Mouse (Mus musculus) MEL (cell line): ENCODE data around the gene Szt2. TPM values are rescaled to one million over a fixed set of nuclear protein-coding genes. Genes with fewer than 3 reads are reported as not detected.

Experiments
- DNase-seq: peaks from one replicate; pipeline ENCODE4 v3.0.0; 2011; ENCODE audit warnings: low read depth, low spot score
- H3K27ac ChIP-seq: 2 replicates; pipeline ENCODE4 v1.5.1; 2012; ENCODE audit warnings: low read depth, mild to moderate bottlenecking, control low read depth, low read length, moderate library complexity; ENCODE audit not compliant: control insufficient read depth
- H3K27me3 ChIP-seq, 2 experiments: fragments of 150-350 bp in 1 of 2; sonication (generic) in 1 of 2; 2 replicates each; pipeline ENCODE4 v1.6.1; 2012; ENCODE audit warnings: low read length in 2 of 2, mild to moderate bottlenecking in 2 of 2, improper control_type of control experiment in 1 of 2, moderate library complexity in 1 of 2; ENCODE audit not compliant: insufficient read depth in 2 of 2, control insufficient read depth in 1 of 2
- H3K36me3 ChIP-seq, 2 experiments: 2 replicates each; pipeline ENCODE4 v1.6.1; 2012 to 2014; ENCODE audit warnings: low read length in 2 of 2, improper control_type of control experiment in 1 of 2, inconsistent platforms in 1 of 2, mild to moderate bottlenecking in 1 of 2; ENCODE audit not compliant: insufficient read depth in 2 of 2, control insufficient read depth in 1 of 2
- H3K4me1 ChIP-seq, 2 experiments: fragments of 150-350 bp in 1 of 2; sonication (generic) in 1 of 2; 2 replicates each; pipeline ENCODE4 v1.6.1; 2012; ENCODE audit warnings: low read length in 2 of 2, improper control_type of control experiment in 1 of 2, mild to moderate bottlenecking in 1 of 2; ENCODE audit not compliant: insufficient read depth in 2 of 2, control insufficient read depth in 1 of 2
- H3K4me3 ChIP-seq, 2 experiments: fragments of 150-350 bp in 1 of 2; sonication (generic) in 1 of 2; 2 replicates each; pipeline ENCODE4 v1.5.1; 2012; ENCODE audit warnings: low read depth in 2 of 2, low read length in 2 of 2, mild to moderate bottlenecking in 2 of 2, moderate library complexity in 2 of 2, control low read depth in 1 of 2, improper control_type of control experiment in 1 of 2; ENCODE audit not compliant: control insufficient read depth in 1 of 2, insufficient read depth in 1 of 2
- H3K79me2 ChIP-seq: 2 replicates; pipeline ENCODE4 v1.6.1; 2012; ENCODE audit warnings: mild to moderate bottlenecking, low read length, moderate library complexity; ENCODE audit not compliant: control insufficient read depth, poor library complexity, insufficient read depth
- H3K9ac ChIP-seq: 2 replicates; pipeline ENCODE4 v1.6.1; 2012; ENCODE audit warnings: low read depth, mild to moderate bottlenecking, control low read depth, low read length, moderate library complexity; ENCODE audit not compliant: control insufficient read depth, poor library complexity, severe bottlenecking
- H3K9me3 ChIP-seq: fragments of 150-350 bp; sonication (generic); replicated peaks from 2 replicates; pipeline ENCODE4 v1.6.1; 2012; ENCODE audit warnings: mild to moderate bottlenecking, low read length, improper control_type of control experiment, moderate library complexity; ENCODE audit not compliant: insufficient read depth
- CHD1 ChIP-seq: IDR thresholded peaks from 2 replicates; pipeline ENCODE4 v1.6.1; 2012; ENCODE audit warnings: low read depth, mild to moderate bottlenecking, inconsistent platforms, low read length, improper control_type of control experiment
- CTCF ChIP-seq, 3 experiments: IDR thresholded peaks in 2 of 3; conservative IDR thresholded peaks in 1 of 3; 2 replicates each; pipeline ENCODE4 v1.5.1; 2011 to 2012; ENCODE audit warnings: low read length in 3 of 3, low read depth in 2 of 3, mild to moderate bottlenecking in 2 of 3, improper control_type of control experiment in 1 of 3, inconsistent platforms in 1 of 3, mixed read lengths in 1 of 3, moderate library complexity in 1 of 3; ENCODE audit not compliant: control insufficient read depth in 1 of 3, insufficient read depth in 1 of 3, poor library complexity in 1 of 3, severe bottlenecking in 1 of 3
- EP300 ChIP-seq, 2 experiments: IDR thresholded peaks; 2 replicates each; pipeline ENCODE4 v1.6.1; 2011; ENCODE audit warnings: improper control_type of control experiment in 2 of 2, low read length in 2 of 2, low read depth in 1 of 2, mild to moderate bottlenecking in 1 of 2
- ETS1 ChIP-seq: IDR thresholded peaks from 2 replicates; pipeline ENCODE4 v1.6.1; 2012; ENCODE audit warnings: low read depth, mild to moderate bottlenecking, inconsistent platforms, low read length, improper control_type of control experiment, moderate library complexity
- GATA1 ChIP-seq: IDR thresholded peaks from 2 replicates; pipeline ENCODE4 v1.6.1; 2011; ENCODE audit warnings: low read depth, low read length, improper control_type of control experiment
- KAT2A ChIP-seq: conservative IDR thresholded peaks from 2 replicates; pipeline ENCODE4 v1.6.1; 2012; ENCODE audit warnings: low read depth, low read length, improper control_type of control experiment, inconsistent platforms
- MAFK ChIP-seq: IDR thresholded peaks from 2 replicates; pipeline ENCODE4 v1.6.1; 2011; ENCODE audit warnings: low read depth, mild to moderate bottlenecking, low read length, improper control_type of control experiment, borderline replicate concordance
- MAZ ChIP-seq: IDR thresholded peaks from 2 replicates; pipeline ENCODE4 v1.6.1; 2012; ENCODE audit warnings: low read depth, mild to moderate bottlenecking, inconsistent platforms, low read length, improper control_type of control experiment
- MEF2A ChIP-seq: IDR thresholded peaks from 2 replicates; pipeline ENCODE4 v1.6.1; 2014; ENCODE audit warnings: low read depth, mild to moderate bottlenecking, inconsistent platforms, low read length, improper control_type of control experiment; ENCODE audit not compliant: poor library complexity, insufficient replicate concordance, severe bottlenecking; ENCODE audit errors: extremely low read depth
- MXI1 ChIP-seq: IDR thresholded peaks from 2 replicates; pipeline ENCODE4 v1.6.1; 2011; ENCODE audit warnings: mild to moderate bottlenecking, low read depth, low read length, improper control_type of control experiment
- MYC ChIP-seq: IDR thresholded peaks from 2 replicates; pipeline ENCODE4 v1.6.1; 2011; ENCODE audit warnings: low read depth, mild to moderate bottlenecking, low read length, improper control_type of control experiment, moderate library complexity
- NELFE ChIP-seq: IDR thresholded peaks from 2 replicates; pipeline ENCODE4 v1.6.1; 2011; ENCODE audit warnings: low read depth, low read length, improper control_type of control experiment
- POLR2AphosphoS2 ChIP-seq: IDR thresholded peaks from 2 replicates; pipeline ENCODE4 v1.6.1; 2011; ENCODE audit warnings: low read length, improper control_type of control experiment
- RAD21 ChIP-seq: IDR thresholded peaks from 2 replicates; pipeline ENCODE4 v1.6.1; 2011; ENCODE audit warnings: mild to moderate bottlenecking, low read depth, low read length, improper control_type of control experiment
- RCOR1 ChIP-seq: IDR thresholded peaks from 2 replicates; pipeline ENCODE4 v1.6.1; 2012; ENCODE audit warnings: low read depth, mild to moderate bottlenecking, inconsistent platforms, low read length, improper control_type of control experiment
- SIN3A ChIP-seq: IDR thresholded peaks from 2 replicates; pipeline ENCODE4 v1.6.1; 2012; ENCODE audit warnings: low read length, improper control_type of control experiment, inconsistent platforms
- SMC3 ChIP-seq: IDR thresholded peaks from 2 replicates; pipeline ENCODE4 v1.6.1; 2011; ENCODE audit warnings: low read depth, low read length, improper control_type of control experiment
- TAL1 ChIP-seq: IDR thresholded peaks from 2 replicates; pipeline ENCODE4 v1.6.1; 2012; ENCODE audit warnings: mild to moderate bottlenecking, inconsistent platforms, low read length, moderate library complexity, mixed read lengths
- UBTF ChIP-seq: IDR thresholded peaks from 2 replicates; pipeline ENCODE4 v1.6.1; 2012; ENCODE audit warnings: low read depth, mild to moderate bottlenecking, inconsistent platforms, low read length, improper control_type of control experiment, moderate library complexity, borderline replicate concordance; ENCODE audit not compliant: insufficient read depth
- ZMIZ1 ChIP-seq: IDR thresholded peaks from 2 replicates; pipeline ENCODE4 v1.6.1; 2012; ENCODE audit warnings: low read depth, mild to moderate bottlenecking, inconsistent platforms, low read length, improper control_type of control experiment, moderate library complexity
- ZNF384 ChIP-seq: IDR thresholded peaks from 2 replicates; pipeline ENCODE4 v1.6.1; 2012; ENCODE audit warnings: low read depth, mild to moderate bottlenecking, inconsistent platforms, low read length, improper control_type of control experiment
- polyA plus RNA-seq, 2 experiments: library from polyadenylated mRNA; stranded (reverse) in 1 of 2; unstranded in 1 of 2; fragments of >175 nt in 1 of 2; fragments of >200 nt in 1 of 2; gene quantifications; 2 replicates each; pipeline versions ENCODE4 v1.2.1 to v1.2.4; 2012; ENCODE audit warnings: low replicate concordance in 2 of 2, low read depth in 1 of 2; ENCODE audit not compliant: insufficient read length in 2 of 2, insufficient read depth in 1 of 2, missing spikeins in 1 of 2
- total RNA-seq: library from RNA; depleted of rRNA; stranded (reverse); fragments of 300-350 nt; gene quantifications from 2 replicates; pipeline ENCODE4 v1.2.3, GENCODE M21; 2012

Gene Szt2
- total and polyA plus RNA-seq, 3 experiments = 5.7 to 24.0 TPM; not detected in 1

DNA sequence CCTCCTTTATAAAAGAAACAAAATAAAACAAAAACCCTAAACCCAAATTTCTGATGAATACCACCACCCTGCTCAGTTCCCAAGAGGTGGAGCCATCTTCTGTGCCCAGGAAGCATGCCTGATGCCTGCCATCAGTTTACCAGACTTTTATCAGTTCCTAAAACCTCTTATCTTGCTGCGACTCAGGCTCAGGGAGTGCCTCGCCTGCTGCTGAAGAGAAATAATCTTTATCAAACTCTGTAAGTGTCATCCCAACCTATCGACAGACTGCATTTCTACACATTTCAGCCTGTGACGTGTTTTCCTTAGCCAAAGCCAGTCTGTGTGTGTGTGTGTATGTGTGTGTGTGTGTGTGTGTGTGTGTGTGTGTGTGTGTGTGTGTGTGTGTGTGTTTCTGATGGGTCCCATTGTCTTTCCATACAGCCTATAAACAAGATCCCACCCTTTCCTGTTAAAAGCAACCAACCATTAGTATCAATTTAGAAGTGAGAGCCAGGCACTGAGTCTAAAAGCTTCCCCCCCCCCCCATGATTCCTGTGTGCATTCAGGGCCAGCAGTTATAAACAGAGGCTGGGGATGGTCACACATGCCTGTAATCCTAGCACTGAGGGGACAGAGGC is 15.6 kb upstream of the Szt2 start (continued):
- TF ChIP-seq ZMIZ1 = no peak
- TF ChIP-seq MXI1 = peak; percentile 45; the same call in 1 of the 2 replicates

DNA sequence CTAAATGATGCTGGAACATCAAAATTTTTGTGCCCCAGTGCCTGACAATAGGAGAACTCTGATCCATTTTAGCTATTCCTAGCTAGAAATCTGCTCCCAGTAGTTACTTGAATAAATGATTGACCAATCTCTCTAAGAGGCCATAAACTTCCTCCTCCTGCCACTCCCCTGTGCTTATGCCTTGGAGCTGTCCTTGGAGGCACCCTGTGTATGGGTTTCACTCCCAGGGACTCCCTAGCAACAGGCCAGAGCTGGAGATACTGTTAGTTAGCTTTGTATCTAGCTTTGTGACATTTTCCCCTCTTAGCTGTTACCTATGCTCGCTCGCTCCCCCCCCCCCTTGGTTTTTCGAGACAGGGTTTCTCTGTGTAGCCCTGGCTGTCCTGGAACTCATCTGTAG is 12.3 kb upstream of the Szt2 start:
- no peaks in the 10 kb centered on the region for H3K9me3 ChIP-seq
- peaks cover 12 to 22% of the 10 kb centered on the region in 2 experiments for H3K4me1 ChIP-seq
- no peaks in the 10 kb centered on the region for H3K79me2 ChIP-seq
- no peak overlapping the region for H3K9ac ChIP-seq
- no peaks in the 10 kb centered on the region for H3K27me3 ChIP-seq
- peaks cover 0 to 19% of the 10 kb centered on the region in 2 experiments; a peak in 3 of 4 replicates for H3K36me3 ChIP-seq
- H3K4me3 ChIP-seq = no peak overlapping the region
- no peak overlapping the region for H3K27ac ChIP-seq
- no peak for TF ChIP-seq CTCF (IDR thresholded peaks at IDR 0.05 in 2 of 3, conservative IDR thresholded peaks at IDR 0.05 in 1 of 3; ENCODE audit: control insufficient read depth in 1 of 3, insufficient read depth in 1 of 3, low read depth in 2 of 3, low read length in 3 of 3, poor library complexity in 1 of 3, severe bottlenecking in 1 of 3)
- no peak for TF ChIP-seq ZNF384
- no peak for TF ChIP-seq ETS1
- no peak for TF ChIP-seq RCOR1
- TF ChIP-seq RAD21 = no peak
- TF ChIP-seq MEF2A = no peak
- TF ChIP-seq SMC3 = no peak
- no peak for TF ChIP-seq MAZ
- TF ChIP-seq UBTF = no peak
- TF ChIP-seq MAFK = no peak
- no peak for TF ChIP-seq TAL1
- no peak for TF ChIP-seq NELFE
- TF ChIP-seq MYC = no peak
- TF ChIP-seq KAT2A = no peak
- TF ChIP-seq CHD1 = no peak
- TF ChIP-seq GATA1 = no peak
- TF ChIP-seq EP300 (IDR thresholded peaks at IDR 0.05; ENCODE audit: low read depth in 1 of 2, low read length in 2 of 2) = no peak
- no peak for TF ChIP-seq POLR2AphosphoS2
- no peak for TF ChIP-seq SIN3A
- no peak for DNase-seq
